Mouse (Mus musculus): ENCODE data around the gene Pla2r1.

The Pla2r1 gene

GRCm38 (mm10) chr2:60504718-60505117, 48.4 kb downstream of the Pla2r1 start:
- DNase-seq (ENCODE audit: inconsistent age in 2 of 2, low spot score in 1 of 2), result no peak

GRCm38 (mm10) chr2:60503991-60504390, 49.1 kb downstream of the Pla2r1 start:
- peak; percentile 8 to 44 for DNase-seq (ENCODE audit: inconsistent age in 2 of 2, low spot score in 1 of 2)

GRCm38 (mm10) chr2:60500583-60501116, 52.5 kb downstream of the Pla2r1 start:
- DNase-seq (ENCODE audit: inconsistent age in 2 of 2, low spot score in 1 of 2), result no peak

- no peak for DNase-seq (ENCODE audit: inconsistent age in 2 of 2, low spot score in 1 of 2)
Measured at GRCm38 (mm10) chr2:60479906-60480305, 73.2 kb downstream of the Pla2r1 start.

- no peak for DNase-seq (ENCODE audit: inconsistent age in 2 of 2, low spot score in 1 of 2)
Measured at GRCm38 (mm10) chr2:60478778-60479177, 74.3 kb downstream of the Pla2r1 start.

GRCm38 (mm10) chr2:60468901-60469770, 84.0 kb downstream of the Pla2r1 start:
- no peak for DNase-seq (ENCODE audit: inconsistent age in 2 of 2, low spot score in 1 of 2)

GRCm38 (mm10) chr2:60452376-60452775, 100.7 kb downstream of the Pla2r1 start:
- no peak for DNase-seq (ENCODE audit: inconsistent age in 2 of 2, low spot score in 1 of 2)

- DNase-seq (ENCODE audit: inconsistent age in 2 of 2, low spot score in 1 of 2), result no peak
Measured at GRCm38 (mm10) chr2:60451119-60451773, 101.9 kb downstream of the Pla2r1 start.

- no peak for DNase-seq (ENCODE audit: inconsistent age in 2 of 2, low spot score in 1 of 2)
Measured at GRCm38 (mm10) chr2:60449732-60450131, 103.4 kb downstream of the Pla2r1 start.

GRCm38 (mm10) chr2:60444711-60445509, 108.2 kb downstream of the Pla2r1 start:
- DNase-seq (ENCODE audit: inconsistent age in 2 of 2, low spot score in 1 of 2), result no peak

GRCm38 (mm10) chr2:60443279-60443678, 109.8 kb downstream of the Pla2r1 start:
- DNase-seq (ENCODE audit: inconsistent age in 2 of 2, low spot score in 1 of 2), result no peak

GRCm38 (mm10) chr2:60441875-60442274, 111.2 kb downstream of the Pla2r1 start:
- DNase-seq (ENCODE audit: inconsistent age in 2 of 2, low spot score in 1 of 2), result no peak

- DNase-seq (ENCODE audit: inconsistent age in 2 of 2, low spot score in 1 of 2), result no peak
Measured at GRCm38 (mm10) chr2:60436802-60437201, 116.3 kb downstream of the Pla2r1 start.

GRCm38 (mm10) chr2:60430315-60431021, 122.6 kb downstream of the Pla2r1 start:
- no peak for DNase-seq (ENCODE audit: inconsistent age in 2 of 2, low spot score in 1 of 2)

GRCm38 (mm10) chr2:60418075-60418474, 135.0 kb downstream of the Pla2r1 start:
- DNase-seq (ENCODE audit: inconsistent age in 2 of 2, low spot score in 1 of 2), result peak; percentile 57 to 93

GRCm38 (mm10) chr2:60414334-60414733, 138.8 kb downstream of the Pla2r1 start:
- DNase-seq (ENCODE audit: inconsistent age in 2 of 2, low spot score in 1 of 2), result no peak

GRCm38 (mm10) chr2:60413006-60413650, 140.0 kb downstream of the Pla2r1 start:
- DNase-seq (ENCODE audit: inconsistent age in 2 of 2, low spot score in 1 of 2), result no peak

- no peak for DNase-seq (ENCODE audit: inconsistent age in 2 of 2, low spot score in 1 of 2)
Measured at GRCm38 (mm10) chr2:60411181-60411580, 141.9 kb downstream of the Pla2r1 start.

- peak in 1 of 2 experiments; percentile 55 for DNase-seq (ENCODE audit: inconsistent age in 2 of 2, low spot score in 1 of 2)
Measured at GRCm38 (mm10) chr2:60409989-60410763, 142.9 kb downstream of the Pla2r1 start.
